Mouse (Mus musculus) embryonic stem cell, embryonic (primary cell): ENCODE data around the gene Ceacam15.

ENCODE experiments used
- CTCF ChIA-PET, 4 experiments: fragments of 300-600 bp in 2 of 4; fragments of 350-600 bp in 2 of 4; sonication (Branson Sonifier 250); formaldehyde crosslinking; loops; one replicate each; lab custom pipeline; 2022; ENCODE audit warnings: inconsistent platforms in 2 of 4; lab: Charles Lee
- POLR2A ChIA-PET, 4 experiments: fragments of 300-600 bp in 2 of 4; fragments of 350-600 bp in 2 of 4; sonication (Branson Sonifier 250); formaldehyde crosslinking; loops; one replicate each; lab custom pipeline; 2022; ENCODE audit warnings: antibody characterized with exemption in 4 of 4, inconsistent platforms in 1 of 4; lab: Charles Lee

The Ceacam15 gene

GRCm38 (mm10) chr7:16644260-16644659 lies 31.2 kb downstream of the Ceacam15 start:
- CTCF ChIA-PET: interaction anchor here in 2 of 4 experiments (1.0 to 3.5 kb wide), 3 partner anchors 11 to 15 kb away, joined by 3 to 11 read pairs (median 11); no protein-coding TSS in a partner anchor
- POLR2A ChIA-PET: interaction anchor here in 1 of 4 experiments (1.3 kb wide), 1 partner anchor 15 kb away, joined by 3 read pairs; no protein-coding TSS in a partner anchor

GRCm38 (mm10) chr7:16643106-16643505 lies 32.4 kb downstream of the Ceacam15 start:
- CTCF ChIA-PET: interaction anchor here in 2 of 4 experiments (1.8 to 3.5 kb wide), 2 partner anchors 13 to 14 kb away, joined by 6 to 11 read pairs; no protein-coding TSS in a partner anchor
- POLR2A ChIA-PET: interaction anchor here in 1 of 4 experiments (0.5 kb wide), 1 partner anchor 173 kb away, joined by 3 read pairs; no protein-coding TSS in a partner anchor

GRCm38 (mm10) chr7:16639028-16639427 lies 36.5 kb downstream of the Ceacam15 start:
- ChIA-PET POLR2A (no interaction called here), CTCF (interaction anchor here in 3 of 4 experiments (0.7 to 2.0 kb wide), 4 partner anchors 10 to 56 kb away, joined by 3 to 13 read pairs (median 4); no protein-coding TSS in a partner anchor)

GRCm38 (mm10) chr7:16635116-16635515 lies 40.4 kb downstream of the Ceacam15 start:
- CTCF ChIA-PET: interaction anchor here in 1 of 4 experiments (1.1 kb wide), 1 partner anchor 60 kb away, joined by 3 read pairs; no protein-coding TSS in a partner anchor
- POLR2A ChIA-PET: interaction anchor here in 1 of 4 experiments (1.2 kb wide), 1 partner anchor 47 kb away, joined by 5 read pairs; no protein-coding TSS in a partner anchor

GRCm38 (mm10) chr7:16633913-16634312 lies 41.6 kb downstream of the Ceacam15 start:
- ChIA-PET POLR2A (interaction anchor here in 1 of 4 experiments (0.6 kb wide), 1 partner anchor 76 kb away, joined by 4 read pairs; no protein-coding TSS in a partner anchor), CTCF (interaction anchor here in 1 of 4 experiments (1.2 kb wide), 1 partner anchor 10 kb away, joined by 3 read pairs; no protein-coding TSS in a partner anchor)

- ChIA-PET CTCF (interaction anchor here in 2 of 4 experiments (0.7 to 1.3 kb wide), 2 partner anchors 11 to 177 kb away, joined by 3 read pairs; no protein-coding TSS in a partner anchor), POLR2A (interaction anchor here in 1 of 4 experiments (0.6 kb wide), 1 partner anchor 36 kb away, joined by 3 read pairs; no protein-coding TSS in a partner anchor)
Observed at GRCm38 (mm10) chr7:16631932-16632331, 43.6 kb downstream of the Ceacam15 start.

- ChIA-PET POLR2A (no interaction called here), CTCF (interaction anchor here in 2 of 4 experiments (0.7 to 3.0 kb wide), 4 partner anchors 10 to 244 kb away, joined by 3 to 20 read pairs (median 9); partner anchors contain the start of gene Dact3 (in 1 of the 2))
Observed at GRCm38 (mm10) chr7:16631025-16631424, 44.5 kb downstream of the Ceacam15 start.

- CTCF ChIA-PET: interaction anchor here (0.5 to 3.0 kb wide), 102 partner anchors 9 to 455 kb away, joined by 3 to 30 read pairs (median 4); partner anchors contain the start of genes Arhgap35 (in 2 of the 4), Gng8 (in 2 of the 4), Dact3 (in 1 of the 4) and Hif3a (in 1 of the 4)
- POLR2A ChIA-PET: interaction anchor here in 3 of 4 experiments (0.6 to 1.7 kb wide), 11 partner anchors 12 to 455 kb away, joined by 3 to 8 read pairs (median 4); partner anchors contain the start of genes Arhgap35 (in 1 of the 3) and Meis3 (in 1 of the 3)
Observed at GRCm38 (mm10) chr7:16629598-16630296, 45.8 kb downstream of the Ceacam15 start.

- POLR2A ChIA-PET: interaction anchor here in 2 of 4 experiments (0.5 to 1.7 kb wide), 2 partner anchors 10 to 139 kb away, joined by 3 to 5 read pairs; no protein-coding TSS in a partner anchor
- CTCF ChIA-PET: interaction anchor here (0.5 to 3.0 kb wide), 15 partner anchors 9 to 309 kb away, joined by 3 to 30 read pairs (median 5); partner anchors contain the start of genes Arhgap35 (in 1 of the 4) and Dact3 (in 1 of the 4)
Observed at GRCm38 (mm10) chr7:16628096-16628771, 47.3 kb downstream of the Ceacam15 start.

GRCm38 (mm10) chr7:16623687-16624086 lies 51.8 kb downstream of the Ceacam15 start:
- CTCF ChIA-PET: interaction anchor here in 2 of 4 experiments (0.6 to 1.8 kb wide), 5 partner anchors 71 to 329 kb away, joined by 3 to 4 read pairs (median 4); no protein-coding TSS in a partner anchor
- POLR2A ChIA-PET: interaction anchor here in 2 of 4 experiments (0.6 to 1.1 kb wide), 2 partner anchors 158 to 401 kb away, joined by 3 to 5 read pairs; no protein-coding TSS in a partner anchor

- POLR2A ChIA-PET: interaction anchor here in 2 of 4 experiments (0.6 to 0.7 kb wide), 2 partner anchors 9 to 58 kb away, joined by 3 read pairs; no protein-coding TSS in a partner anchor
- CTCF ChIA-PET: interaction anchor here in 2 of 4 experiments (1.0 to 1.8 kb wide), 3 partner anchors 130 to 160 kb away, joined by 3 to 4 read pairs (median 4); no protein-coding TSS in a partner anchor
Observed at GRCm38 (mm10) chr7:16623131-16623530, 52.4 kb downstream of the Ceacam15 start.
